Mouse (Mus musculus): ENCODE measurements at regions not wholly inside any gene's neighbourhood (a gene's known extent, or its start where the extent isn't known, plus 50 kb on each side); places are given as distances from the start of the nearest gene placed in this dataset.

DNA sequence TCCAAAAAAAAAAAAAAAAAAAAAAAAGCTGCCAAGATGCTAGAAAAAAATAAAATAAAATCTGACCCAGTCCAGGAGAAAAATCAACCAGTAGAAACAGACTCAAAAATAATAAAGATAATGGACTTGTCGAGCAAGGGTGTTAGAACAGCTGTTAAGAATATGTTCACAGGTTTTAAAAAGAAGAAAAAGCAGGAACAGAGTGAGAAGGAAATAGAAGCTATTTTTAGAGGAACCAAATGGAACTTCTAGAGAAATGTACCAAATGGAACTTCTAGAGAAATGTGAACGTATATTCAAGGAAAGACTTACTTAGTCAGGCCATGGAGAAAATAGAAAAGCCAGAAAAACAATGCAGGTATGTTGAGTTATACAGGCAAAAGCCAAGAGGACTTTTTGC lies 662.4 kb upstream of the Jmjd1c start:
- Histone ChIP-seq H3K9ac (ENCODE audit: low read length) (no peak overlapping the region), H3K36me3 (ENCODE audit: control insufficient read depth, insufficient read depth, low read length) (no peaks in the 10 kb centered on the region), H3K4me1 (ENCODE audit: control insufficient read depth, insufficient read depth, low read length) (no peaks in the 10 kb centered on the region), H3K27me3 (replicated peaks; ENCODE audit: control insufficient read depth, insufficient read depth, low read length) (no peaks in the 10 kb centered on the region), H3K9me3 (replicated peaks; ENCODE audit: control insufficient read depth, low read length) (no peaks in the 10 kb centered on the region), H3K27ac (ENCODE audit: low read depth, low read length) (no peak overlapping the region), H3K4me3 (ENCODE audit: low read depth, low read length) (no peak overlapping the region), H3K4me2 (ENCODE audit: low read length) (no peak overlapping the region)
- WGBS: 78% methylated on average over 2 of the region's 2 CpGs
- DNase-seq (ENCODE audit: low spot score): no peak
- ATAC-seq: no peak

DNA sequence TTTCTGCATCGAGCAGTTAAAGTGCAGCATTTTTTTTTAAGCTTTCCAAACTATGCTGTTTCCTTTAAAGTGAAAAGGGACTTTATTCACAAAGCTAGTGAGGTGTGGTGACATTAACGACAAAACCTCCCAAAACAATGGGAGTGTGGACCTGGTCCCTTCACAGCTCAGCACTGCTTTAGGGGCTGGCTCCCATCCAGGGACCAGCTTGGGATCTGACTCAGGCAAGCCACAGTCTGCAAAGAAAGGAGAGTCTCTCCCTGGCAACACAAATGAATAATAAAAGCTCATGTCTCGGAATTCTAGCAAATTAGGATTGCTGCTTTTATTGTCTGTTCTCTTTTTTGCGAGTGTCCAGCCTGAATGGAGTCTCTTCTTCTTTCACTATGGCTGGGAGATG lies 625.2 kb upstream of the Jmjd1c start:
- Histone ChIP-seq H3K27me3 (replicated peaks; ENCODE audit: control insufficient read depth, insufficient read depth, low read length) (no peaks in the 10 kb centered on the region), H3K9ac (ENCODE audit: low read length) (no peak overlapping the region), H3K4me2 (ENCODE audit: low read length) (peak overlapping the region; percentile 16; the same call in 1 of the 2 replicates), H3K36me3 (ENCODE audit: control insufficient read depth, insufficient read depth, low read length) (no peaks in the 10 kb centered on the region), H3K4me3 (ENCODE audit: low read depth, low read length) (no peak overlapping the region), H3K4me1 (ENCODE audit: control insufficient read depth, insufficient read depth, low read length) (peaks cover 7% of the 10 kb centered on the region; the same call in 1 of the 2 replicates), H3K27ac (ENCODE audit: low read depth, low read length) (no peak overlapping the region), H3K9me3 (replicated peaks; ENCODE audit: control insufficient read depth, low read length) (no peaks in the 10 kb centered on the region)
- WGBS: 10% methylated on average over 4 of the region's 4 CpGs
- ATAC-seq (peak; percentile 90), DNase-seq (ENCODE audit: low spot score) (peak; percentile 77)

DNA sequence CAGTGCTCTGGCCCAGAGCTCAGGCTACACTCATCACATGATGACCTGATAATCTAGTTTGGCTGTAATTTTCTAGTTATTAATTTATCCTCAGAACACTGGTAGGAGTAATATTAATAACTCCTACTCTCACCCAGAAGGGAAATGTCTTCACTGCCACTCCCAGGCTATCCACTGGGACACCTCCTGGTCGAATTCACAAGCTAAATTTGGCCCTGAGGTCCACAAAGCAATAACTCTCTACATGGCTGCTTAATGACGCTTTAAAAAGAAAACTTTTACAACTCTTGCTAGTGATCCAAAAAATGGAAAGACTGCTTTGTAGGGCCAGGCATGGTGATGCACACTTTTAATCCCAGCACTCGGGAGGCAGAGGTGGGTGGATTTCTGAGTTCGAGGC lies 623.9 kb upstream of the Jmjd1c start:
- ATAC-seq (no peak), DNase-seq (ENCODE audit: low spot score) (no peak)
- Histone ChIP-seq H3K27me3 (replicated peaks; ENCODE audit: control insufficient read depth, insufficient read depth, low read length) (no peaks in the 10 kb centered on the region), H3K9ac (ENCODE audit: low read length) (no peak overlapping the region), H3K4me1 (ENCODE audit: control insufficient read depth, insufficient read depth, low read length) (peaks cover 7% of the 10 kb centered on the region; the same call in 1 of the 2 replicates), H3K9me3 (replicated peaks; ENCODE audit: control insufficient read depth, low read length) (no peaks in the 10 kb centered on the region), H3K4me2 (ENCODE audit: low read length) (no peak overlapping the region), H3K36me3 (ENCODE audit: control insufficient read depth, insufficient read depth, low read length) (no peaks in the 10 kb centered on the region), H3K4me3 (ENCODE audit: low read depth, low read length) (no peak overlapping the region), H3K27ac (ENCODE audit: low read depth, low read length) (no peak overlapping the region)
- WGBS: 79% methylated on average over 4 of the region's 4 CpGs

DNA sequence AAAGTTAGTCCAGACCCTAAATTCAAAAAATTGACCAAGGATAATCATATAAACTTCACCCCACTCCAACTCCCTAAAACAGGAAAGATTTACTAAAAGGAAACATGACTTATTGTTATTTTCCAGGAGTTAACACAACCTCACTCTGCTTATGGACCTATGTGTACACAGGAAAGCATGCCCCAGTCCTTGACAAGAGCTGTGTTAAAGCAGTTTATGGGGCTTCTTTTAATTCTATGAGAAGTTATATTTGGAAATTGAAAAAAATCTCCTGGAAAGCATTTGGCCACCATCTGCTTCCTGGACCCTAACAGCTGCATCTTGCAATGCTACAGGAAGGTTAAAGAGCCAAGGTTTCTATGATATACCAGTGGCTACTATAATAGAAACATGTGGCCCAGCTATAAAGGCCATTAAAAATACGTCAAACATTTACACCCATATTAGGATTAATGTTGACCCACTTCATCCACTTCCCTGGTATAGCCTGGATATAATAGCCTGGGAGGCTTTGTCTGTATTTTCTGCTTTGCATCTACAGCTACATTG lies 620.7 kb upstream of the Jmjd1c start:
- ATAC-seq (no peak), DNase-seq (ENCODE audit: low spot score) (no peak)
- Histone ChIP-seq H3K27ac (ENCODE audit: low read depth, low read length) (no peak overlapping the region), H3K4me3 (ENCODE audit: low read depth, low read length) (no peak overlapping the region), H3K9me3 (replicated peaks; ENCODE audit: control insufficient read depth, low read length) (no peaks in the 10 kb centered on the region), H3K36me3 (ENCODE audit: control insufficient read depth, insufficient read depth, low read length) (no peaks in the 10 kb centered on the region), H3K4me2 (ENCODE audit: low read length) (no peak overlapping the region), H3K9ac (ENCODE audit: low read length) (no peak overlapping the region), H3K27me3 (replicated peaks; ENCODE audit: control insufficient read depth, insufficient read depth, low read length) (no peaks in the 10 kb centered on the region), H3K4me1 (ENCODE audit: control insufficient read depth, insufficient read depth, low read length) (peaks cover 6% of the 10 kb centered on the region; the same call in 1 of the 2 replicates)
- 93% methylated on average over 1 of the region's 1 CpGs for WGBS

DNA sequence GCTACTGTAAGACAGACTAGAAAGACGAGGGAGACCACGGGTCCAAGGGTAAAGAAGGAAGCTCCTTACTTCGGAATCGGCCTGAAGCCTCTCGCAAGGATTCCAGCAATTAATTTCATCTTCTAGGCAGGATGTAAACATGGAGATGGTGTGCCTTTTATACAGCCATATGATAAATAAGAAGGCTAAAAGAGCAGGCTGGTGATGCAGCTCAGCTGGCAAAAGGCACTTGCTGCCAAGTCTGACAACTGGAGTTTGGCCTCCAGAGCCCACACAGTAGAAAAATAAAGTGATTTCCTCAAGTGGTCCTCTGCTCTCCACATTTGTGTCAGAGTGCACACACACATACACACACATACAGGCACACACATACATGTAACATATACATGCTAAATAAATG lies 605.1 kb upstream of the Jmjd1c start:
- Histone ChIP-seq H3K4me3 (ENCODE audit: low read depth, low read length) (no peak overlapping the region), H3K36me3 (ENCODE audit: control insufficient read depth, insufficient read depth, low read length) (no peaks in the 10 kb centered on the region), H3K9me3 (replicated peaks; ENCODE audit: control insufficient read depth, low read length) (no peaks in the 10 kb centered on the region), H3K4me1 (ENCODE audit: control insufficient read depth, insufficient read depth, low read length) (no peaks in the 10 kb centered on the region), H3K4me2 (ENCODE audit: low read length) (no peak overlapping the region), H3K27ac (ENCODE audit: low read depth, low read length) (no peak overlapping the region), H3K9ac (ENCODE audit: low read length) (no peak overlapping the region), H3K27me3 (replicated peaks; ENCODE audit: control insufficient read depth, insufficient read depth, low read length) (no peaks in the 10 kb centered on the region)
- ATAC-seq (no peak), DNase-seq (ENCODE audit: low spot score) (no peak)
- 85% methylated on average over 5 of the region's 5 CpGs for WGBS

DNA sequence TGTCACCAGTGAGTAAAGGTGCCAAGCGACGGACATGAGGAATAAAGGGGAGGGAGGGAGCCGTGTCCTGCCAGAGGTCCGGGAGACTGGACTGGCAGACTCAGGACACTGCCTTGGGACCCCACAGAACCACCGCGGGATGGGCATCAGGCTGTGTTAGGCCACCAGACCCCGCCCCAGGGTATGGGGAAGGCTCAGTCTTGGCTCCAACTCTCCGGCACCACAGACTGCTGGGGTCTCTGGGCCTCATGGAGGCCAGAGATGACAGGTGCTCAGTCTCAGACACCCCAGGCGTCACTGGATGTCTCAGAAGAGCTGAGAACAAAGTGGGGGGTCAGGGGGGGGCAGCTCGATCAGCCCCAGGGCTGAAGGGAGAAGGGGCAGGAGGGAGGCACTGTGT lies 604.1 kb upstream of the Jmjd1c start:
- H3K27me3 ChIP-seq (replicated peaks; ENCODE audit: control insufficient read depth, insufficient read depth, low read length): no peaks in the 10 kb centered on the region
- no peak for ATAC-seq
- H3K27ac ChIP-seq (ENCODE audit: low read depth, low read length): no peak overlapping the region
- WGBS: 69% methylated on average over 10 of the region's 10 CpGs
- H3K9ac ChIP-seq (ENCODE audit: low read length): no peak overlapping the region
- H3K4me1 ChIP-seq (ENCODE audit: control insufficient read depth, insufficient read depth, low read length): no peaks in the 10 kb centered on the region
- H3K4me2 ChIP-seq (ENCODE audit: low read length): no peak overlapping the region
- no peak overlapping the region for H3K4me3 ChIP-seq (ENCODE audit: low read depth, low read length)
- no peaks in the 10 kb centered on the region for H3K36me3 ChIP-seq (ENCODE audit: control insufficient read depth, insufficient read depth, low read length)
- DNase-seq (ENCODE audit: low spot score): no peak
- H3K9me3 ChIP-seq (replicated peaks; ENCODE audit: control insufficient read depth, low read length): no peaks in the 10 kb centered on the region

DNA sequence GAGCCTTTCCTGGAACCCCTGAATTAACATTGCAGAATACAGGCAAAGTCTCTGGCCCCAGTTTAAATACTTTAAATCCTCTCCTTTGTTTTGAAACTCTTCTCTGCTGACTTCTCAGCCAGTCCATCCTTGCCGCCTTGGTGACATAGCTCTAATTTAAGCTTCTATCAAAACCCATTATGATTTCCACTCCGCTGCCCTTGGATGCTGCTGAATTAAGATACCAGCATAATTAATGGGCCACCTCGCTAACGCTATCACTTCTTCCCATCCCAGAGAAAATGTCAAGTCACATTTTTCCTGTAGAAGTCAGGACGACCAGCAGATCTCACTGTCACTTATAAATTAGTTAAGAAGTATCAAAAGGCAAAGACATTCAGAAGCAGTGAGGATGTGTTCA lies 556.1 kb upstream of the Jmjd1c start:
- Histone ChIP-seq H3K9me3 (replicated peaks; ENCODE audit: control insufficient read depth, low read length) (no peaks in the 10 kb centered on the region), H3K27me3 (replicated peaks; ENCODE audit: control insufficient read depth, insufficient read depth, low read length) (no peaks in the 10 kb centered on the region), H3K4me3 (ENCODE audit: low read depth, low read length) (no peak overlapping the region), H3K9ac (ENCODE audit: low read length) (no peak overlapping the region), H3K4me2 (ENCODE audit: low read length) (no peak overlapping the region), H3K27ac (ENCODE audit: low read depth, low read length) (no peak overlapping the region), H3K36me3 (ENCODE audit: control insufficient read depth, insufficient read depth, low read length) (no peaks in the 10 kb centered on the region), H3K4me1 (ENCODE audit: control insufficient read depth, insufficient read depth, low read length) (no peaks in the 10 kb centered on the region)
- 60% methylated on average over 5 of the region's 5 CpGs for WGBS
- ATAC-seq (no peak), DNase-seq (ENCODE audit: low spot score) (peak; percentile 11)

DNA sequence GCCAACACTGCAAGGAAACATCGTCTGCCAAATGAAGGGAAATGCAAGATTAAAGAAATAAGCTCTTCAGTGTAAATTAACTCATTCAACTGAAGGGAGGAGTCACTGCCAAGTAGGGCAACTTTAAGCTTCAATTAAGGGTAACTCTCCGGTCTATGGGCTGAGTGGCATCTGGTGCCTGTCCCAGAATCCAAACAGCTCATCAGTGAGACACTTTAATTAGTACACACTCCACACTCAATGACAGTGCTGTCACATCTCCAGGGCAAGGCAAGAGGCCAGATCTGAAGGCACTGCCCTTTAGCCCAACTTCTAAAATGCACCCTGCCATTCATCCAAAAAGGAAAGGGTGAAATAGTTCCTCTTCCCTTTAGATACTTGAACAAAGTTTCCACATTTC lies 549.3 kb upstream of the Jmjd1c start:
- WGBS: 17% methylated on average over 2 of the region's 2 CpGs

DNA sequence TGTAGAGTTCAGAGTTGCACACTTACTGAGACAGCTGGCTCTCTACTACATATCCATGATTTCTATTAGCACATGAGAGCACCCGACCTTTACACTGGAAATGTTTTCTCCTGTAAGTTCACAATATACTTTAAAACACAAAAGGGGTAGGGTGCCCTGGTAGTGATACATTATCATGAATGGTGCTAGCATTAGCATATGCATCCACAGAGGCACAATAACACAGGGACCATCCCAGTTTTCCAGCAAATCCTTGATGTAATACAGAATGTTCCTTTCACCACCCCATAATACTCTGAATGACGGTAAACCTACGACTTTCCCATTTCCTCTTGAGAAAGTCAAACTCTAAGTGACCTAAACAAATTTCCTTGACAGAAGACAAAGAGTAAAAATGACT lies 548.3 kb upstream of the Jmjd1c start:
- DNase-seq (ENCODE audit: low spot score) (no peak), ATAC-seq (no peak)
- Histone ChIP-seq H3K9me3 (replicated peaks; ENCODE audit: control insufficient read depth, low read length) (no peaks in the 10 kb centered on the region), H3K36me3 (ENCODE audit: control insufficient read depth, insufficient read depth, low read length) (no peaks in the 10 kb centered on the region), H3K4me3 (ENCODE audit: low read depth, low read length) (no peak overlapping the region), H3K27me3 (replicated peaks; ENCODE audit: control insufficient read depth, insufficient read depth, low read length) (no peaks in the 10 kb centered on the region), H3K27ac (ENCODE audit: low read depth, low read length) (no peak overlapping the region), H3K4me2 (ENCODE audit: low read length) (no peak overlapping the region), H3K4me1 (ENCODE audit: control insufficient read depth, insufficient read depth, low read length) (no peaks in the 10 kb centered on the region), H3K9ac (ENCODE audit: low read length) (no peak overlapping the region)
- 58% methylated on average over 3 of the region's 3 CpGs for WGBS

More for the DNA sequence above, 549.3 kb upstream of the Jmjd1c start:
- H3K9ac ChIP-seq (ENCODE audit: low read length): no peak overlapping the region
- no peak overlapping the region for H3K27ac ChIP-seq (ENCODE audit: low read depth, low read length)
- H3K36me3 ChIP-seq (ENCODE audit: control insufficient read depth, insufficient read depth, low read length): no peaks in the 10 kb centered on the region
- DNase-seq (ENCODE audit: low spot score): peak; percentile 79
- no peak overlapping the region for H3K4me3 ChIP-seq (ENCODE audit: low read depth, low read length)
- H3K27me3 ChIP-seq (replicated peaks; ENCODE audit: control insufficient read depth, insufficient read depth, low read length): no peaks in the 10 kb centered on the region
- H3K9me3 ChIP-seq (replicated peaks; ENCODE audit: control insufficient read depth, low read length): no peaks in the 10 kb centered on the region
- peak; percentile 89 for ATAC-seq
- no peak overlapping the region for H3K4me2 ChIP-seq (ENCODE audit: low read length)
- no peaks in the 10 kb centered on the region for H3K4me1 ChIP-seq (ENCODE audit: control insufficient read depth, insufficient read depth, low read length)

Data from forebrain, embryonic 14.5 days (tissue).